Comparison of ENCODE assay signal across 2 mouse cellular contexts in the genomic region with DNA sequence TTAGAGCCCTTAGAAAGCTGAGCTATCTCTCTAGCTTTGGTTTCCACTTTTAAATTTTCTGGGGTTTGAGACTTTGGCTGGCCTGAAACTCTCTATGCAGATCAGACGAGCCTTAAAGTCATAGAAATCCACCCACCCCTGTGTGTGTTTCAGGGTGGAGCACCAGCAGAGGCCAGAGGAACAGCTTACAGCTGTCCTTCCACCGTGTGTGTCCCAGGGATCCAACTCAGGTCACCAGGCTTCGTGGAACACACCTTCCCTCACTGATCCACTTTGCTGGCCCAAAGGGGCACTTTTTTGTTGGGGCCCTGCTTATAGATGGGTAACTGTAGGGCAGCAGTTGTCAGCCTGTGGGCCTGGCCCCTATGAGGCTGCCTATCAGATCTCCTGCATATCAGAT.
TF ChIP-seq lines count a peak whose summit lies in the region.

No protein-coding gene starts in this region.

TF ChIP-seq in CH12.LX, 34 proteins besides CTCF, POLR2A, EP300 and RAD21:
- TF ChIP-seq BHLHE40 (IDR thresholded peaks at IDR 0.05; ENCODE audit: low read depth, low read length) (no peak), UBTF (IDR thresholded peaks at IDR 0.05; ENCODE audit: low read depth, low read length) (0 out of 2 replicates have a peak, but pooled peaks have one; percentile 8)

TF ChIP-seq in myocyte, 11 proteins besides CTCF, POLR2A, EP300 and RAD21:
- TF ChIP-seq MYOD1 (IDR thresholded peaks at IDR 0.05; ENCODE audit: control insufficient read depth in 1 of 3, insufficient read length in 2 of 3, low read depth in 2 of 3) (peak in 1 of 3 experiments; percentile 54), POLR2AphosphoS2 (IDR thresholded peaks at IDR 0.05; ENCODE audit: insufficient read length, low read depth) (no peak), E2F4 (IDR thresholded peaks at IDR 0.05; ENCODE audit: insufficient read depth) (no peak), MYOG (IDR thresholded peaks at IDR 0.05; ENCODE audit: control insufficient read depth in 1 of 3, insufficient read depth in 1 of 3, insufficient read length in 2 of 3, low read depth in 2 of 3) (peak in 2 of 3 experiments; percentile 5 to 59), TCF12 (IDR thresholded peaks at IDR 0.05; ENCODE audit: insufficient read depth, poor library complexity, severe bottlenecking) (no peak), MAX (IDR thresholded peaks at IDR 0.05; ENCODE audit: low read depth) (no peak), USF1 (IDR thresholded peaks at IDR 0.05; ENCODE audit: low read depth) (no peak)
